Mouse (Mus musculus) liver, adult 2 months (tissue): ENCODE results near the gene Klhl11.

Experiments used
- CTCF ChIP-seq: fragments of 200-500 bp; IDR thresholded peaks from 2 replicates; pipeline ENCODE4 v1.5.1; 2011; ENCODE audit warnings: low read depth, low read length, control low read depth
- POLR2A ChIP-seq: fragments of 200-500 bp; IDR thresholded peaks from 2 replicates; pipeline ENCODE4 v1.6.1; 2011; ENCODE audit warnings: low read length, control low read depth; ENCODE audit not compliant: insufficient read depth; ENCODE audit errors: extremely low read depth

DNA sequence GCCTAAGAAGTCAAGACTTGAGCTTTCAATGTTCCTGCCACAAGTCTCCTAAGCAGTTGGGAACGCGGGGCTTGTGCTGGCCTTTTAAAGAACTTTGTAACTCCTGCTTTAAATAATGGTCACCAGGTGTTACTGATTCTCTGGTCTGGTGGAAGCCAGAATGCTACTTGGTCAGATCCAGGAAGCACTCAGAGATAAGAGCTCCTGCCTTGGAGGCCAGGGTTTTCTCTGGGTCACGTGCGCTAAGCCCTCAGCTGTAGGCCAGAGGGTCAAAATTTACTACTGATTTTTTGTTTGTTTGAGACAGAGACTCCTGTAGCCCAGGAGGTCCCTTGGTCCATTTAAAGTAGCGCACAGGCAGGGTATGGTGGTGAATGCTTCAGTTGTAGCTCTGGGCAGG lies 40.5 kb downstream of the Klhl11 start:
- TF ChIP-seq CTCF: no peak
- TF ChIP-seq POLR2A: no peak
